Mouse (Mus musculus) activated CD4-positive, CD25-positive, alpha-beta regulatory T cell, adult 4 months (primary cell): ENCODE measurements around the gene Syt14. TPM values are rescaled to one million over a fixed set of nuclear protein-coding genes. Genes with fewer than 3 reads are reported as not detected.

ENCODE experiments used
- ATAC-seq: one replicate; pipeline ENCODE4 v1.8.0; 2017
- polyA plus RNA-seq, 2 experiments: library from polyadenylated mRNA; unstranded; fragments of 100-300 nt; shearing (Covaris generic); gene quantifications; one replicate each; pipeline ENCODE4 v1.2.1; 2017

Syt14 gene
- polyA plus RNA-seq, 2 experiments from 2014 or later, result 0.12 to 0.25 TPM

GRCm38 (mm10) chr1:192861305-192861960 lies 174.1 kb downstream of the Syt14 start:
- no peak for ATAC-seq

- no peak for ATAC-seq
These were observed 175.3 kb downstream of the Syt14 start for GRCm38 (mm10) chr1:192860273-192860672.

GRCm38 (mm10) chr1:192857582-192857981 lies 178.0 kb downstream of the Syt14 start:
- ATAC-seq, result no peak

GRCm38 (mm10) chr1:192856931-192857330 lies 178.6 kb downstream of the Syt14 start:
- ATAC-seq, result no peak

DNA sequence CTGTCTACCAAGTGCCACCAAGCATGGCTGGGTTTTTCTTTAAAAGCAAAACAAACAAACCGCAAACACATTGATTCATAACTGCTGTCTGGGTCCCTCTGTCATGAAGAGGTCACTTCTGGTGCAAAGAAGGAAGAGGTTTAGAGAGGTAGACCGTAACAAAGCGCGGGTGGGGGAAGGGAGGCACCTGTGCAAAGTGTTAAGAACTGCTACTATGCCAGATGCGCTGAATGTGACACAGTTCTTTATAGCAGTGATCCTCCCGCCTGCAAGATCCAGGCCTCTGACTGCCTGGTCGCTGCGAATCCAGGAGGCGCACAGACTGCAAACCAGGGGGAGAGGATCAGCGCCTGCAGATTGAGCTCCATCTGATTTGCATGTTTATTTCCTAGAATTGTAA lies 179.2 kb downstream of the Syt14 start:
- ATAC-seq, result no peak

GRCm38 (mm10) chr1:192855474-192856230 lies 179.9 kb downstream of the Syt14 start, which contains the start of gene Sertad4:
Gene Sertad4 (minus strand): TSS chr1:192855756.
- no peak for ATAC-seq

GRCm38 (mm10) chr1:192854819-192855271 lies 180.7 kb downstream of the Syt14 start:
- ATAC-seq, result no peak

DNA sequence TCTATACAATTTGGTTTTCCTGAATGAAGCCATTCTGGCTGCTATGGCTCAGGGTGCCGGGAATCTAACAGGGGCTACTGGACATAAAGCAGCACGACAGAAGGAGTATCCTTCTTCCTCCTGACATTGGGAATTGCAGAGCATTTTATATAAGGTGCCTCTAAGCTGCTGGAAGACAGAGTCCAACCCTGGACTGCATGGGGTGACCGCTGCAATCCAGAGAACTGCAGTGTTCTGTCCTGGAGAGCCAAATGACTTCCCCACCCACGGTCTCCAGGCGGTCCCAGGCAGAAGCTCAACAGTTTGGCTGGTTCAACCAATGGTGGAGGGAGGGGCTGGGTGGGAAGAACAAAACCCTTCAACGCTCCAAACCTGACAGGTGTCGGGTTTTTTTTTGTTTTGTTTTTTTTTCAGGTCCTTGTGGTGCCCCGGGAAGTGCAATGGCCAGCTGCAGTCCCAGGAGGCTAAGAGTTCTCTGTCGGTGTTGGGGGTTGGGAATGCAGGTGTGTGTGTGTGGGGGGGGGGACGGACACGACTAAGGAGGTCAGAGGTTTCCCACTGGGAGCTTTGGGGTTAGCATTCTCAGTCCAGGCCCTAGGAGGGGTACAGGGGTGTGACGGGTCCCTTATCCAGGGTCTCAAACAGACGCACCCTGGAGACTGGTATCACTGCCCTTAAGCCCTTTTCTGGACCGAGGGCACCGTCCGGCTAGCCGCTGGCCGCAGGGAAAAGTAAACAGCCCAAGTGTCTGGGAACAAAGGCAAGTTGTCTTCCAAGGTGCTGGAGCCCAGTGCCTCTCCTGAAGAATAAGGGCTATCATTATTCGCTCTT lies 181.4 kb downstream of the Syt14 start:
- no peak for ATAC-seq

GRCm38 (mm10) chr1:192853429-192853828 lies 182.1 kb downstream of the Syt14 start:
- ATAC-seq, result no peak

DNA sequence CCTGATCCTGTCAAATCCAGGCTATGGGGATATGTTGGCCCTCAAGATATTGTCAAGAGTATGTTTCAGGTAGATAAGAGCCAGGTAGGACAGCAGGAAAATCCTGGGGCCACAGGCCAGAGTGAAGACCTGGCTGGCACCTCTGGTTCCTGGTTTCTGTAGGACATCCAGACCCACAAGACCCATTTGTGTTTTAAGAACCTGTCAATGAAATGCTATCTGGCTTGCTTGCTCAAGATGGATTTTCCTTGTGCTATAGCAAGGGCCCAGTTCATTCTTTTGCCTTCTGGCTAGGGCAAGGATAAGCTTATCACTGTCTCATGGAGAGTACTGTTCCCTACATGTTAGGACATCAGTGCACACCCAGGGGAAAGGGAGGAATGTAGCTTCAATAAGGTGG lies 183.5 kb downstream of the Syt14 start:
- ATAC-seq, result no peak

DNA sequence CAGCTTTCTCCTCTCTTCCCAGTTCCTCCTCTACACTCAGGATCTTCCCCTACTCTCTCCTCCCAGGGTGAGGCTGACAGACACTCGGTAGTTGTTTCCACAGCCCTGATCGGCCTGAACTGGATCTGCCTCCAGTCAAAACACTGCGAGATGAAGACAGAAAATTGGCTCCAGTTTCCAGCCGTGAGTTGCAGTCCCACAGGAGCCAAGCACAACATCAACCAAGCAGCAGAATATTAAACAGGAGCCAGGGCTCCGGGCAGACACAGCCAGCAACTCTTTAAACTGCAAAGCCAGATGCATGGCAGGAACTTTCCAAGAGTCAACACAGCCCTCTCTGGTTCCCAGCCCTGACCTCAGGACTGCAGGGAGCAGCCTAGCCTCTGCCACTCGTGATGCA lies 183.9 kb downstream of the Syt14 start:
- no peak for ATAC-seq

GRCm38 (mm10) chr1:192851126-192851525 lies 184.4 kb downstream of the Syt14 start:
- no peak for ATAC-seq

GRCm38 (mm10) chr1:192849616-192850015 lies 186.0 kb downstream of the Syt14 start:
- ATAC-seq, result no peak

DNA sequence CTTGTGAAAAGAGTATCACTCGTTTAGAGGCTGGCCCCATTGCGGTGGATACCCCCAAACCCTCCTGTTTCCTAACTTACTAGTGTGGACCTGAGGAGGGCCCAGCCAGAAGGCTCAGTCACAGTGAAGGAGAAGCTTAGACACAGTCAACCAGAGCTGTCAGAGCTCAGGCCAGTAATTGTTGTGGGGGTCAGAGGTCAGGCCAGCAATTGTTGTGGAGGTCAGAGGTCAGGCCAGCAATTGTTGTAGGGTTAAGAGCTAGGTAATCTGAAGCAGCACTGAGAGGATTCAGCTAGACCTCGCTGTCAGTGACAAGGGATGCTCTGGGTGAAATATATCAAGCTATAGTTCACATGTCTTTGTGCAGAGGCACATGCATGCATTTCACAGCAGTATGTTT lies 188.3 kb downstream of the Syt14 start:
- ATAC-seq, result no peak

Other genes starting within 250 kb of the Syt14 start
- gene Sertad4, start 180.0 kb downstream of the Syt14 start, polyA plus RNA-seq, result not detected
- 1 to 10 TPM; 6.8 to 7.1 TPM for gene Diexf, start 94.5 kb upstream of the Syt14 start, polyA plus RNA-seq
- gene Irf6, start 117.3 kb upstream of the Syt14 start, polyA plus RNA-seq, result 1 to 10 TPM; 3.5 to 5.9 TPM
- gene A130010J15Rik, start 132.3 kb upstream of the Syt14 start, polyA plus RNA-seq, result 10 to 100 TPM in 1 of 2 experiments, 1 to 10 TPM in 1; 9.8 to 16.4 TPM
- gene Traf3ip3, start 165.9 kb upstream of the Syt14 start, polyA plus RNA-seq, result 100 to 1,000 TPM; 269 to 282 TPM
- 10 to 100 TPM; 17.1 to 18.9 TPM for gene Lamb3, start 171.9 kb upstream of the Syt14 start, polyA plus RNA-seq
- gene Hsd11b1, start 228.3 kb upstream of the Syt14 start, polyA plus RNA-seq, result 100 to 1,000 TPM; 194 to 217 TPM
- under 1 TPM; 0.61 to 0.78 TPM for gene G0s2, start 237.4 kb upstream of the Syt14 start, polyA plus RNA-seq